Mouse (Mus musculus) E14TG2a.4 (cell line): ENCODE measurements around the gene Gm10228.
"Not testable (repeated sequence)": the region's sequence is repeated elsewhere in the genome, so short reads cannot be mapped to it uniquely, and the experiment has no call there.

Experiments used
- CTCF ChIP-seq: conservative IDR thresholded peaks from 2 replicates; pipeline ENCODE4 v1.5.1; 2014; ENCODE audit warnings: low read length
- NANOG ChIP-seq: IDR thresholded peaks from 2 replicates; pipeline ENCODE4 v1.6.1; 2014; ENCODE audit warnings: borderline replicate concordance, low read length, mixed read lengths
- POU5F1 ChIP-seq: IDR thresholded peaks from 2 replicates; pipeline ENCODE4 v1.6.1; 2014; ENCODE audit warnings: low read length, borderline replicate concordance

DNA sequence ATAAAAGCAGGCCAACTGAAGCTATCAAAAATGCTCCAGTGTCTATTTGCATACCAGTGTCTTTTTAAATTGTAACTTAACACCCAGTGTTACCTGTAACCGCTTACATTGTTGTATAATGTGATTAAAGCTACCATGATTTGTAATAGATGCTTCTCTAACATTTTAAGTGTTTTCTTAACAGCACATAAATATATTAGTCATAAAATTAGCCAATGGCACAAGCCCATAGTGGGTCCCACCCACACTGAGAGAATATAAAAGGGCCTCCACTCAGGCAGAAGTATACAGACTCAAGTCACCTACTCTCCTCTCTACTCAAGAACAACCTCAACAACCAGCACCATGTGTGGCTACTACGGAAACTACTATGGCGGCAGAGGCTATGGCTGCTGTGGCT is 26.3 kb downstream of the Gm10228 start, which contains the start of gene Gm10229:
- TF ChIP-seq POU5F1, CTCF, NANOG: not testable (repeated sequence)
